8 mouse cellular contexts compared by ENCODE assay signal in genomic region chr7:44591348-44592116, GRCm38 (mm10). TPM values are rescaled to one million over a fixed set of nuclear protein-coding genes. Genes with fewer than 3 reads are reported as not detected.
DNase-seq lines count a peak whose midpoint lies in the region; ATAC-seq and TF ChIP-seq lines count a peak whose summit lies in the region.

No protein-coding gene starts in this region.

- dilution Hi-C loops in CH12.LX (cut with MboI; ENCODE audit: extremely low pct_ligation_motif_present, extremely low pct_unique_long_range_greater_than_20kb, low sequenced_read_pairs) = no loop called here

- no peak for TF ChIP-seq RAD21 in CH12.LX (IDR thresholded peaks at IDR 0.05; ENCODE audit: low read depth, low read length)

- ATAC-seq in heart, embryonic 12.5 days (ENCODE audit: insufficient number of reproducible peaks, low FRiP score) = no peak
- no peak for ATAC-seq in intestine, embryonic 15.5 days

- peak overlapping the region; percentile 10 for H3ac ChIP-seq in myocyte (ENCODE audit: control insufficient read depth, insufficient read length)

- WGBS in heart, embryonic 12.5 days = under 1% methylated on average over 60 of the region's 60 CpGs
- WGBS in intestine, embryonic 15.5 days = under 1% methylated on average over 59 of the region's 60 CpGs

- TF ChIP-seq CTCF in CH12.LX (conservative IDR thresholded peaks at IDR 0.05 in 1 of 2, IDR thresholded peaks at IDR 0.05 in 1 of 2; ENCODE audit: low read depth in 2 of 2, low read length in 2 of 2) = no peak; a peak in 1 of 4 replicates

- H3K4me2 ChIP-seq in heart, embryonic 12.5 days = peak overlapping the region; percentile 91
- peak overlapping the region; percentile 76 for H3K4me2 ChIP-seq in CH12.LX (ENCODE audit: insufficient read depth, low read depth, poor library complexity, severe bottlenecking)
- H3K4me2 ChIP-seq in intestine, embryonic 15.5 days (replicated peaks) = peak overlapping the region; percentile 99
- peak overlapping the region; percentile 24 for H3K4me2 ChIP-seq in myocyte (ENCODE audit: low read depth)

- no peak overlapping the region for H3K27ac ChIP-seq in heart, embryonic 12.5 days (ENCODE audit: poor library complexity, severe bottlenecking)
- H3K27ac ChIP-seq in CH12.LX (ENCODE audit: insufficient read depth, low read depth) = no peak overlapping the region
- H3K27ac ChIP-seq in intestine, embryonic 15.5 days = no peak overlapping the region

- peak overlapping the region; percentile 29; the same call in 1 of the 2 replicates for H3K9ac ChIP-seq in heart, embryonic 12.5 days
- peak overlapping the region; percentile 42 for H3K9ac ChIP-seq in CH12.LX (ENCODE audit: insufficient read depth, low read depth)
- peak overlapping the region; percentile 42; the same call in 1 of the 2 replicates for H3K9ac ChIP-seq in intestine, embryonic 15.5 days

- H3K9me3 ChIP-seq in heart, embryonic 12.5 days (replicated peaks) = no peaks in the 10 kb centered on the region
- no peaks in the 10 kb centered on the region for H3K9me3 ChIP-seq in CH12.LX (replicated peaks; ENCODE audit: low read length)
- H3K9me3 ChIP-seq in intestine, embryonic 15.5 days = no peaks in the 10 kb centered on the region

- TF ChIP-seq POLR2A in CH12.LX (IDR thresholded peaks at IDR 0.05; ENCODE audit: low read depth, low read length) = no peak
- TF ChIP-seq POLR2A in myocyte (IDR thresholded peaks at IDR 0.05; ENCODE audit: insufficient read length, low read depth) = no peak

- 0 out of 2 replicates have a peak, but pooled peaks cover 2% of the 10 kb centered on the region for H3K79me2 ChIP-seq in CH12.LX (replicated peaks; ENCODE audit: control insufficient read depth, extremely low read depth, insufficient read depth, poor library complexity, severe bottlenecking)
- no peaks in the 10 kb centered on the region for H3K79me2 ChIP-seq in myocyte (ENCODE audit: control insufficient read depth, insufficient read depth)

- peak overlapping the region; percentile 57 for H3K4me3 ChIP-seq in heart, embryonic 12.5 days
- H3K4me3 ChIP-seq in CH12.LX (replicated peaks in 1 of 3; ENCODE audit: low read depth in 2 of 3, low read length in 2 of 3, poor library complexity in 1 of 3) = peak overlapping the region; percentile 38 to 82 (median 58)
- peak overlapping the region; percentile 58 for H3K4me3 ChIP-seq in intestine, embryonic 15.5 days (replicated peaks)
- H3K4me3 ChIP-seq in myocyte = no peak overlapping the region

- H3K27me3 ChIP-seq in heart, embryonic 12.5 days (replicated peaks) = peaks cover 77% of the 10 kb centered on the region
- H3K27me3 ChIP-seq in CH12.LX (replicated peaks) (peaks cover 10% of the 10 kb centered on the region), myocyte (ENCODE audit: control insufficient read depth, insufficient read depth, insufficient read length) (peaks cover 72% of the 10 kb centered on the region)
- H3K27me3 ChIP-seq in intestine, embryonic 15.5 days (replicated peaks) = peaks cover 53% of the 10 kb centered on the region

- peaks cover 33% of the 10 kb centered on the region for H3K4me1 ChIP-seq in heart, embryonic 12.5 days (replicated peaks)
- peaks cover 13 to 39% of the 10 kb centered on the region in 2 experiments for H3K4me1 ChIP-seq in CH12.LX (ENCODE audit: control insufficient read depth in 1 of 2, insufficient read depth in 2 of 2)
- peaks cover 32% of the 10 kb centered on the region for H3K4me1 ChIP-seq in intestine, embryonic 15.5 days (replicated peaks)

- in situ Hi-C loops in CH12.LX (cut with MboI; ENCODE audit: low pct_ligation_motif_present, low pct_unique_long_range_greater_than_20kb, low sequenced_read_pairs) = no loop called here

- no peak for DNase-seq in heart, adult 18-20 months
- DNase-seq in CH12.LX (ENCODE audit: extremely low read depth) = no peak
- peak; percentile 54 to 59 for DNase-seq in cerebellum, postnatal 36 days
- DNase-seq in urinary bladder, postnatal 4 days (ENCODE audit: low spot score in 2 of 2) = no peak
- DNase-seq in layer of hippocampus, postnatal 36 days = no peak

- H3K36me3 ChIP-seq in heart, embryonic 12.5 days = no peaks in the 10 kb centered on the region
- H3K36me3 ChIP-seq in CH12.LX (replicated peaks in 1 of 2; ENCODE audit: control insufficient read depth in 1 of 2, insufficient read depth in 1 of 2, low read length in 1 of 2) (peaks cover 7 to 42% of the 10 kb centered on the region in 2 experiments), myocyte (ENCODE audit: control insufficient read depth, insufficient read depth) (no peaks in the 10 kb centered on the region)
- H3K36me3 ChIP-seq in intestine, embryonic 15.5 days = no peaks in the 10 kb centered on the region

- no peak for TF ChIP-seq EP300 in CH12.LX (IDR thresholded peaks at IDR 0.05; ENCODE audit: low read length)

TF ChIP-seq in CH12.LX, 34 proteins besides CTCF, POLR2A, EP300 and RAD21:
- TF ChIP-seq MYC (IDR thresholded peaks at IDR 0.05; ENCODE audit: low read depth, low read length) (no peak), ZNF384 (IDR thresholded peaks at IDR 0.05; ENCODE audit: low read depth, low read length) (no peak), USF1 (IDR thresholded peaks at IDR 0.05; ENCODE audit: low read depth, low read length) (no peak), JUN (IDR thresholded peaks at IDR 0.05; ENCODE audit: insufficient read depth, low read depth, low read length) (no peak), JUND (conservative IDR thresholded peaks at IDR 0.05; ENCODE audit: low read depth, low read length) (no peak), ETS1 (conservative IDR thresholded peaks at IDR 0.05; ENCODE audit: low read depth, low read length) (no peak), ELF1 (IDR thresholded peaks at IDR 0.05; ENCODE audit: low read depth, low read length) (no peak)

TF ChIP-seq in myocyte, 11 proteins besides CTCF, POLR2A, EP300 and RAD21 (continues in another document):
- TF ChIP-seq MYOD1 (IDR thresholded peaks at IDR 0.05; ENCODE audit: control insufficient read depth in 1 of 3, insufficient read length in 2 of 3, low read depth in 2 of 3) (no peak), MYOG (IDR thresholded peaks at IDR 0.05; ENCODE audit: control insufficient read depth in 1 of 3, insufficient read depth in 1 of 3, insufficient read length in 2 of 3, low read depth in 2 of 3) (no peak), USF1 (IDR thresholded peaks at IDR 0.05; ENCODE audit: low read depth) (no peak), POLR2AphosphoS2 (IDR thresholded peaks at IDR 0.05; ENCODE audit: insufficient read length, low read depth) (no peak), REST (IDR thresholded peaks at IDR 0.05; ENCODE audit: insufficient read depth, insufficient read length) (no peak), MAX (IDR thresholded peaks at IDR 0.05; ENCODE audit: low read depth) (no peak), SRF (IDR thresholded peaks at IDR 0.05; ENCODE audit: control insufficient read depth, insufficient read length, low read depth) (no peak), TCF12 (IDR thresholded peaks at IDR 0.05; ENCODE audit: insufficient read depth, poor library complexity, severe bottlenecking) (no peak)

RNA-seq across cellular contexts. Expression of gene Kcnc3, which starts 1.1 kb away (rescaled TPM):
- polyA plus RNA-seq in heart, embryonic 12.5 days (2016; fragmentation: Nextera tagmentation; extraction: Ambion mirVana) = 0.15 and 0.17 TPM in 2 replicates
- 1 to 10 TPM; 2.4 to 2.6 TPM for total RNA-seq in heart, adult 18-20 months (2021)
- total RNA-seq in CH12.LX (2012; rRNA removed) (1.4 and 1.7 TPM in 2 replicates), CH12.LX (2014; rRNA removed) (0.18 and 0.31 TPM in 2 replicates)
- polyA plus RNA-seq in CH12.LX (2012; ENCODE audit: insufficient read length, low read depth) (3.4 and 5.6 TPM in 2 replicates), myocyte (2012; fragmentation: generic; extraction: Trizol) (0.92 TPM)
- 0.27 and 0.36 TPM in 2 replicates for polyA plus RNA-seq in intestine, embryonic 15.5 days (2015; fragmentation: Nextera tagmentation; extraction: Ambion mirVana)
- total RNA-seq in layer of hippocampus, postnatal 36 days (2021) = 100 to 1,000 TPM; 175 to 188 TPM

RNA-seq across cellular contexts. Expression of gene Napsa, which starts 19.4 kb away (rescaled TPM):
- 0.12 TPM in 1 of 2 replicates, not detected in the other for polyA plus RNA-seq in heart, embryonic 12.5 days (2016; fragmentation: Nextera tagmentation; extraction: Ambion mirVana)
- total RNA-seq in heart, adult 18-20 months (2021) = 1 to 10 TPM in 1 of 2 experiments, under 1 TPM in 1; 0.82 to 4.4 TPM
- total RNA-seq in CH12.LX (2012; rRNA removed) (194 and 200 TPM in 2 replicates), CH12.LX (2014; rRNA removed) (133 and 175 TPM in 2 replicates)
- polyA plus RNA-seq in CH12.LX (2012; ENCODE audit: insufficient read length, low read depth) (239 and 253 TPM in 2 replicates), myocyte (2012; fragmentation: generic; extraction: Trizol) (not detected)
- 3.1 and 3.6 TPM in 2 replicates for polyA plus RNA-seq in intestine, embryonic 15.5 days (2015; fragmentation: Nextera tagmentation; extraction: Ambion mirVana)
- under 1 TPM in 1 of 2 experiments, not detected in 1; 0.25 TPM for total RNA-seq in layer of hippocampus, postnatal 36 days (2021)

RNA-seq across cellular contexts. Expression of gene Nr1h2, which starts 37.8 kb away (rescaled TPM):
- polyA plus RNA-seq in heart, embryonic 12.5 days (2016; fragmentation: Nextera tagmentation; extraction: Ambion mirVana) = 54.7 and 55.3 TPM in 2 replicates
- 10 to 100 TPM; 43.9 to 47.3 TPM for total RNA-seq in heart, adult 18-20 months (2021)
- 36.8 and 50.0 TPM in 2 replicates for total RNA-seq in CH12.LX (2012; rRNA removed)
- total RNA-seq in CH12.LX (2014; rRNA removed) = 13.9 and 14.2 TPM in 2 replicates
- polyA plus RNA-seq in CH12.LX (2012; ENCODE audit: insufficient read length, low read depth) = 40.5 and 43.8 TPM in 2 replicates
- polyA plus RNA-seq in intestine, embryonic 15.5 days (2015; fragmentation: Nextera tagmentation; extraction: Ambion mirVana) = 66.3 and 69.5 TPM in 2 replicates
- 94.7 TPM for polyA plus RNA-seq in myocyte (2012; fragmentation: generic; extraction: Trizol)
- total RNA-seq in layer of hippocampus, postnatal 36 days (2021) = 10 to 100 TPM; 58.7 to 62.1 TPM

RNA-seq across cellular contexts. Expression of gene Pold1, which starts 42.9 kb away (rescaled TPM):
- polyA plus RNA-seq in heart, embryonic 12.5 days (2016; fragmentation: Nextera tagmentation; extraction: Ambion mirVana) = 63.1 and 68.1 TPM in 2 replicates
- total RNA-seq in heart, adult 18-20 months (2021) = 10 to 100 TPM; 12.6 to 16.2 TPM
- total RNA-seq in CH12.LX (2012; rRNA removed) (103 and 131 TPM in 2 replicates), CH12.LX (2014; rRNA removed) (44.2 and 49.3 TPM in 2 replicates)
- polyA plus RNA-seq in CH12.LX (2012; ENCODE audit: insufficient read length, low read depth) (61.4 and 67.6 TPM in 2 replicates), myocyte (2012; fragmentation: generic; extraction: Trizol) (23.9 TPM)
- 72.0 and 76.0 TPM in 2 replicates for polyA plus RNA-seq in intestine, embryonic 15.5 days (2015; fragmentation: Nextera tagmentation; extraction: Ambion mirVana)
- 1 to 10 TPM; 6.2 to 8.7 TPM for total RNA-seq in layer of hippocampus, postnatal 36 days (2021)

RNA-seq across cellular contexts. Expression of gene Spib, which starts 59.7 kb away (rescaled TPM):
- polyA plus RNA-seq in heart, embryonic 12.5 days (2016; fragmentation: Nextera tagmentation; extraction: Ambion mirVana) = 0.15 TPM in 1 of 2 replicates, not detected in the other
- total RNA-seq in heart, adult 18-20 months (2021) = 1 to 10 TPM in 1 of 2 experiments, under 1 TPM in 1; 0.37 to 4.8 TPM
- total RNA-seq in CH12.LX (2012; rRNA removed) = 135 and 200 TPM in 2 replicates
- 162 and 194 TPM in 2 replicates for total RNA-seq in CH12.LX (2014; rRNA removed)
- 279 and 336 TPM in 2 replicates for polyA plus RNA-seq in CH12.LX (2012; ENCODE audit: insufficient read length, low read depth)
- polyA plus RNA-seq in intestine, embryonic 15.5 days (2015; fragmentation: Nextera tagmentation; extraction: Ambion mirVana) = 0.25 and 0.43 TPM in 2 replicates
- polyA plus RNA-seq in myocyte (2012; fragmentation: generic; extraction: Trizol) = 0.05 TPM
- total RNA-seq in layer of hippocampus, postnatal 36 days (2021) = under 1 TPM in 1 of 2 experiments, not detected in 1; 0.13 TPM

Comparison
In these comparisons a context has a peak if more than half of its experiments do, and no peak if none do; other contexts are left out.
1. H3K4me2 ChIP-seq: peak in every context shown above with its lines; median percentile 99 in intestine, embryonic 15.5 days; 91 in heart, embryonic 12.5 days; 76 in CH12.LX; 24 in myocyte.
2. DNase-seq: peak in cerebellum, postnatal 36 days (2 of 2); none in heart, adult 18-20 months (0 of 2), CH12.LX (single experiment), urinary bladder, postnatal 4 days (0 of 2) and layer of hippocampus, postnatal 36 days (0 of 2).
3. RNA of gene Napsa, which starts 19.4 kb away (polyA plus RNA-seq): 239 to 253 TPM in CH12.LX; 3.1 to 3.6 TPM in intestine, embryonic 15.5 days, 0.12 TPM in heart, embryonic 12.5 days and not detected in myocyte (single experiment); every median in the first group is over 10 times any median in the second.
4. Peak in every context shown above with its lines, with median percentiles within 50 percentile points of each other: H3K9ac ChIP-seq.